Mouse (Mus musculus): ENCODE data around the gene Surf4. TPM values are rescaled to one million over a fixed set of nuclear protein-coding genes. Genes with fewer than 3 reads are reported as not detected.

Gene Surf4
- polyA plus RNA-seq, 1 experiment from 2014 or later = 144 TPM

- peak; percentile 100 for DNase-seq (ENCODE audit: low spot score)
- Histone ChIP-seq H3K9ac (ENCODE audit: low read length) (peak within 1 kb of the TSS; percentile 95), H3K27me3 (ENCODE audit: control insufficient read depth, insufficient read depth, low read length) (no peaks in the 10 kb centered on the region), H3K4me2 (ENCODE audit: low read depth, low read length, severe bottlenecking) (peak within 1 kb of the TSS; percentile 98), H3K9me3 (ENCODE audit: control insufficient read depth, low read length) (no peaks in the 10 kb centered on the region), H3K4me3 (ENCODE audit: low read depth, low read length) (peak within 1 kb of the TSS; percentile 93), H3K4me1 (replicated peaks; ENCODE audit: control insufficient read depth, insufficient read depth, low read length) (peaks cover 10% of the 10 kb centered on the region), H3K27ac (ENCODE audit: low read depth, low read length) (peak within 1 kb of the TSS; percentile 85), H3K36me3 (ENCODE audit: control insufficient read depth, insufficient read depth, low read length) (peaks cover 24% of the 10 kb centered on the region; the same call in 1 of the 2 replicates)
- 0% methylated on average over 74 of the region's 74 CpGs for WGBS
- ATAC-seq (replicated peaks; ENCODE audit: low FRiP score) = peak; percentile 93
Measured at GRCm38 (mm10) chr2:26910124-26910993, 23.4 kb downstream of the Surf4 start, which contains the start of the genes Med22 and Rpl7a. TSS of gene Med22 (minus strand) at chr2:26910677. TSS of gene Rpl7a (plus strand) at chr2:26910764.

GRCm38 (mm10) chr2:26909387-26909784 is 24.3 kb downstream of the Surf4 start:
- no peak for ATAC-seq (replicated peaks; ENCODE audit: low FRiP score)
- Histone ChIP-seq H3K4me3 (ENCODE audit: low read depth, low read length) (peak overlapping the region; percentile 93), H3K4me2 (ENCODE audit: low read depth, low read length, severe bottlenecking) (peak overlapping the region; percentile 60), H3K4me1 (replicated peaks; ENCODE audit: control insufficient read depth, insufficient read depth, low read length) (peaks cover 8% of the 10 kb centered on the region), H3K9me3 (ENCODE audit: control insufficient read depth, low read length) (no peaks in the 10 kb centered on the region), H3K9ac (ENCODE audit: low read length) (peak overlapping the region; percentile 76), H3K27ac (ENCODE audit: low read depth, low read length) (0 out of 2 replicates have a peak overlapping the region, but pooled peaks have one; percentile 18), H3K27me3 (ENCODE audit: control insufficient read depth, insufficient read depth, low read length) (no peaks in the 10 kb centered on the region), H3K36me3 (ENCODE audit: control insufficient read depth, insufficient read depth, low read length) (peaks cover 24% of the 10 kb centered on the region; the same call in 1 of the 2 replicates)
- no peak for DNase-seq (ENCODE audit: low spot score)

GRCm38 (mm10) chr2:26908710-26909386 is 24.9 kb downstream of the Surf4 start:
- H3K27ac ChIP-seq (ENCODE audit: low read depth, low read length) = no peak overlapping the region
- peaks cover 21% of the 10 kb centered on the region; the same call in 1 of the 2 replicates for H3K36me3 ChIP-seq (ENCODE audit: control insufficient read depth, insufficient read depth, low read length)
- ATAC-seq (replicated peaks; ENCODE audit: low FRiP score) (no peak), DNase-seq (ENCODE audit: low spot score) (peak; percentile 50)
- H3K4me1 ChIP-seq (replicated peaks; ENCODE audit: control insufficient read depth, insufficient read depth, low read length) = peaks cover 8% of the 10 kb centered on the region
- H3K4me2 ChIP-seq (ENCODE audit: low read depth, low read length, severe bottlenecking) = peak overlapping the region; percentile 60; the same call in 1 of the 2 replicates
- no peaks in the 10 kb centered on the region for H3K9me3 ChIP-seq (ENCODE audit: control insufficient read depth, low read length)
- H3K4me3 ChIP-seq (ENCODE audit: low read depth, low read length) = peak overlapping the region; percentile 93
- peak overlapping the region; percentile 47 for H3K9ac ChIP-seq (ENCODE audit: low read length)
- WGBS = 87% methylated on average over 18 of the region's 18 CpGs
- H3K27me3 ChIP-seq (ENCODE audit: control insufficient read depth, insufficient read depth, low read length) = no peaks in the 10 kb centered on the region

GRCm38 (mm10) chr2:26907109-26907508 is 26.6 kb downstream of the Surf4 start:
- 68% methylated on average over 4 of the region's 4 CpGs for WGBS
- no peak for ATAC-seq (replicated peaks; ENCODE audit: low FRiP score)
- no peaks in the 10 kb centered on the region for H3K27me3 ChIP-seq (ENCODE audit: control insufficient read depth, insufficient read depth, low read length)
- H3K9me3 ChIP-seq (ENCODE audit: control insufficient read depth, low read length) = no peaks in the 10 kb centered on the region
- peaks cover 6% of the 10 kb centered on the region for H3K4me1 ChIP-seq (replicated peaks; ENCODE audit: control insufficient read depth, insufficient read depth, low read length)
- DNase-seq (ENCODE audit: low spot score) = peak; percentile 57
- H3K9ac ChIP-seq (ENCODE audit: low read length) = no peak overlapping the region
- no peak overlapping the region for H3K27ac ChIP-seq (ENCODE audit: low read depth, low read length)
- no peak overlapping the region for H3K4me3 ChIP-seq (ENCODE audit: low read depth, low read length)
- H3K4me2 ChIP-seq (ENCODE audit: low read depth, low read length, severe bottlenecking) = no peak overlapping the region
- H3K36me3 ChIP-seq (ENCODE audit: control insufficient read depth, insufficient read depth, low read length) = peaks cover 6% of the 10 kb centered on the region; the same call in 1 of the 2 replicates

GRCm38 (mm10) chr2:26906431-26906830 is 27.3 kb downstream of the Surf4 start:
- peaks cover 10% of the 10 kb centered on the region for H3K4me1 ChIP-seq (replicated peaks; ENCODE audit: control insufficient read depth, insufficient read depth, low read length)
- no peak overlapping the region for H3K27ac ChIP-seq (ENCODE audit: low read depth, low read length)
- no peaks in the 10 kb centered on the region for H3K27me3 ChIP-seq (ENCODE audit: control insufficient read depth, insufficient read depth, low read length)
- H3K9me3 ChIP-seq (ENCODE audit: control insufficient read depth, low read length) = no peaks in the 10 kb centered on the region
- no peak overlapping the region for H3K4me3 ChIP-seq (ENCODE audit: low read depth, low read length)
- H3K9ac ChIP-seq (ENCODE audit: low read length) = no peak overlapping the region
- peaks cover 5% of the 10 kb centered on the region; the same call in 1 of the 2 replicates for H3K36me3 ChIP-seq (ENCODE audit: control insufficient read depth, insufficient read depth, low read length)
- WGBS = 85% methylated on average over 3 of the region's 3 CpGs
- DNase-seq (ENCODE audit: low spot score) = no peak
- no peak for ATAC-seq (replicated peaks; ENCODE audit: low FRiP score)
- no peak overlapping the region for H3K4me2 ChIP-seq (ENCODE audit: low read depth, low read length, severe bottlenecking)

- H3K4me2 ChIP-seq (ENCODE audit: low read depth, low read length, severe bottlenecking) = no peak overlapping the region
- ATAC-seq (replicated peaks; ENCODE audit: low FRiP score) (no peak), DNase-seq (ENCODE audit: low spot score) (peak; percentile 40)
- no peaks in the 10 kb centered on the region for H3K27me3 ChIP-seq (ENCODE audit: control insufficient read depth, insufficient read depth, low read length)
- peaks cover 5% of the 10 kb centered on the region; the same call in 1 of the 2 replicates for H3K36me3 ChIP-seq (ENCODE audit: control insufficient read depth, insufficient read depth, low read length)
- peaks cover 10% of the 10 kb centered on the region for H3K4me1 ChIP-seq (replicated peaks; ENCODE audit: control insufficient read depth, insufficient read depth, low read length)
- no peak overlapping the region for H3K4me3 ChIP-seq (ENCODE audit: low read depth, low read length)
- H3K9ac ChIP-seq (ENCODE audit: low read length) = no peak overlapping the region
- H3K27ac ChIP-seq (ENCODE audit: low read depth, low read length) = no peak overlapping the region
- WGBS = 85% methylated on average over 2 of the region's 2 CpGs
- H3K9me3 ChIP-seq (ENCODE audit: control insufficient read depth, low read length) = no peaks in the 10 kb centered on the region
Measured at GRCm38 (mm10) chr2:26905936-26906335, 27.8 kb downstream of the Surf4 start.

- H3K9me3 ChIP-seq (ENCODE audit: control insufficient read depth, low read length) = no peaks in the 10 kb centered on the region
- peak overlapping the region; percentile 74 for H3K9ac ChIP-seq (ENCODE audit: low read length)
- peaks cover 8% of the 10 kb centered on the region for H3K36me3 ChIP-seq (ENCODE audit: control insufficient read depth, insufficient read depth, low read length)
- H3K4me1 ChIP-seq (replicated peaks; ENCODE audit: control insufficient read depth, insufficient read depth, low read length) = peaks cover 7% of the 10 kb centered on the region
- no peaks in the 10 kb centered on the region for H3K27me3 ChIP-seq (ENCODE audit: control insufficient read depth, insufficient read depth, low read length)
- peak overlapping the region; percentile 78 for H3K4me2 ChIP-seq (ENCODE audit: low read depth, low read length, severe bottlenecking)
- WGBS = 10% methylated on average over 7 of the region's 7 CpGs
- peak overlapping the region; percentile 80 for H3K4me3 ChIP-seq (ENCODE audit: low read depth, low read length)
- ATAC-seq (replicated peaks; ENCODE audit: low FRiP score) (no peak), DNase-seq (ENCODE audit: low spot score) (peak; percentile 43)
- peak overlapping the region; percentile 82 for H3K27ac ChIP-seq (ENCODE audit: low read depth, low read length)
Measured at GRCm38 (mm10) chr2:26903311-26903710, 30.4 kb downstream of the Surf4 start.

- Histone ChIP-seq H3K9ac (ENCODE audit: low read length) (peak within 1 kb of the TSS; percentile 74), H3K27ac (ENCODE audit: low read depth, low read length) (peak within 1 kb of the TSS; percentile 82), H3K36me3 (ENCODE audit: control insufficient read depth, insufficient read depth, low read length) (peaks cover 7% of the 10 kb centered on the region), H3K27me3 (ENCODE audit: control insufficient read depth, insufficient read depth, low read length) (no peaks in the 10 kb centered on the region), H3K9me3 (ENCODE audit: control insufficient read depth, low read length) (no peaks in the 10 kb centered on the region), H3K4me1 (replicated peaks; ENCODE audit: control insufficient read depth, insufficient read depth, low read length) (peaks cover 7% of the 10 kb centered on the region), H3K4me3 (ENCODE audit: low read depth, low read length) (peak within 1 kb of the TSS; percentile 80), H3K4me2 (ENCODE audit: low read depth, low read length, severe bottlenecking) (peak within 1 kb of the TSS; percentile 78)
- DNase-seq (ENCODE audit: low spot score) (peak; percentile 96), ATAC-seq (replicated peaks; ENCODE audit: low FRiP score) (peak; percentile 94)
- under 1% methylated on average over 41 of the region's 41 CpGs for WGBS
Measured at GRCm38 (mm10) chr2:26902467-26903220, 31.1 kb downstream of the Surf4 start, which contains the start of gene Surf6. TSS of gene Surf6 (minus strand) at chr2:26902879.

Data from forebrain, embryonic 11.5 days (tissue).